Mouse (Mus musculus): ENCODE results near the gene Zfp961.
A peak's percentile ranks its signal among the peaks of the same experiment; 100 is the strongest.
"Not testable (repeated sequence)": the region's sequence is repeated elsewhere in the genome, so short reads cannot be mapped to it uniquely, and the experiment has no call there.

Zfp961 gene

GRCm38 (mm10) chr8:71950482-71951221 is at the start of gene Zfp961:
Gene Zfp961, plus strand, starts transcription at chr8:71951038.
- DNase-seq = peak; percentile 98

GRCm38 (mm10) chr8:71903084-71903483 is 47.8 kb upstream of the Zfp961 start:
- not testable (repeated sequence) for DNase-seq

- DNase-seq = no peak
Measured at GRCm38 (mm10) chr8:71906809-71907208, 44.0 kb upstream of the Zfp961 start.

DNA sequence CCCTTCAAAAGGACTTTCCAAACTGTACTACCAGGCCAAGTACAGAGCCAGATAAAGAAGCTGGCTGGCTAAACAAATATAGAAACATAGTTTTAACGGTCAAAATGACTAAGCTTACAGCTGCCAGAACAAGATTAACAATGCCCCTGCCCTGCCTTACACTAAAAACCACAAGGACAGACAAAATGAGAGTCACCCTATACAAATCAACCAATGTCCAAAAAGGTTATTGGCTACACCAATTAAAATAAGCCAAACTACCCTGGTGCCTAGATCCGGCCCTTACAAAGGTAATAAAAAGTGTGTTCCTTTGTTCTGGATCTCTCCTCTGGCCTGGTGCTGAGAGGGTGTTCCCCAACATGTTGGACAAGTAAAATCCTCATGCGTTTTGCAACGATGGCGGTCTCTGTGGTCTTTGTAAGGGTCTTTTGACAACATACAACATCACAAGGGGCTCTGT is 43.0 kb upstream of the Zfp961 start:
- no peak for DNase-seq

DNA sequence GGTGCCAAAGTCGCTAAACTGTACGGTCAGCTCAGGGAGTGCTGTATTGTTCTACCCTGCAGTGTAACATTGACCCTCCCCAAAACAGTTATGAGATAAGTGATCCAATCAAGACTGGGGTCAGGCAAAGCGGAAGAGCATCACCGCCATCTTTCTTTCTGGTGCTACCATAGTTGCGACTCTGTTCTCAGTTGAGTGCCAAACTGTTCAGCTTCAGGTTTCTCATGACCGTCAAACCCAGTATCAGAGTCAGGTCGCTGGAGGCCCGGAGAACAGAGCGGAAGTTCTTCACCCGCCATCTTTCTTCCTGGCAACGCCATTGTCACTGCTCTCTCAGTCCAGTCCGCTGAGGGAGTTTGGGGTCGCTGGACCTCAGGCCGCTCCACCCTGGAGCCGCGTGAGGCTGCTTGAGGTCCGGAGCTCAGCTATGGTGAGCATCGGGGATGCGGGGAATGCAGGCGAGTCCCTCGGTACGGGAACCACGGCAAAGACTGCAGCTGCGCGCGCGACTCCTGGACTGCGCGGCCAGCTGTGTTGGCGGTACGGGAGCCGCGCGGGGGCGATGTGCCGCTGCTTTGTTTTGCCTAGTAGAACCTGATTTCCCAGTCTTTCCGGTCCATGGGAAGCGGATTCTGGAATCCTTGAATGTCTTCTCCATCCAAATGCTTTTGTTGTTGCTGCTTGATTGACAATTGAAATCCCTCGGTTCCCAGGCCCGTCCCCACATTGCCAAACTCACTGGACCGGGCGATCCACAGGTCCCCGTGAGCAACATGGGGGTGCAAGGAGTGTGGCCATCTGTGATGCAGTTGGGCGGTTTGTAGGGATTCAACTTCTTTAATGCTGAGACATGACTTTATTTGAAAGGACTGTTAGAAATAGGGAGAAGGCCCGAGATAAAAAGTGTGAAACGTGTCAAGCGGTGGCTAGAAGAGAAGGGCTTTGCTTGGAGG is 42.3 kb upstream of the Zfp961 start, which contains the start of the genes Zfp882 and Zfp617:
Gene Zfp882 (plus strand): TSS at position 300 of the 953 bp plus-strand sequence.
Gene Zfp617 (plus strand): TSS at position 327 of the 953 bp plus-strand sequence.
- peak; percentile 88 for DNase-seq

GRCm38 (mm10) chr8:71912286-71912685 is 38.6 kb upstream of the Zfp961 start:
- no peak for DNase-seq

DNA sequence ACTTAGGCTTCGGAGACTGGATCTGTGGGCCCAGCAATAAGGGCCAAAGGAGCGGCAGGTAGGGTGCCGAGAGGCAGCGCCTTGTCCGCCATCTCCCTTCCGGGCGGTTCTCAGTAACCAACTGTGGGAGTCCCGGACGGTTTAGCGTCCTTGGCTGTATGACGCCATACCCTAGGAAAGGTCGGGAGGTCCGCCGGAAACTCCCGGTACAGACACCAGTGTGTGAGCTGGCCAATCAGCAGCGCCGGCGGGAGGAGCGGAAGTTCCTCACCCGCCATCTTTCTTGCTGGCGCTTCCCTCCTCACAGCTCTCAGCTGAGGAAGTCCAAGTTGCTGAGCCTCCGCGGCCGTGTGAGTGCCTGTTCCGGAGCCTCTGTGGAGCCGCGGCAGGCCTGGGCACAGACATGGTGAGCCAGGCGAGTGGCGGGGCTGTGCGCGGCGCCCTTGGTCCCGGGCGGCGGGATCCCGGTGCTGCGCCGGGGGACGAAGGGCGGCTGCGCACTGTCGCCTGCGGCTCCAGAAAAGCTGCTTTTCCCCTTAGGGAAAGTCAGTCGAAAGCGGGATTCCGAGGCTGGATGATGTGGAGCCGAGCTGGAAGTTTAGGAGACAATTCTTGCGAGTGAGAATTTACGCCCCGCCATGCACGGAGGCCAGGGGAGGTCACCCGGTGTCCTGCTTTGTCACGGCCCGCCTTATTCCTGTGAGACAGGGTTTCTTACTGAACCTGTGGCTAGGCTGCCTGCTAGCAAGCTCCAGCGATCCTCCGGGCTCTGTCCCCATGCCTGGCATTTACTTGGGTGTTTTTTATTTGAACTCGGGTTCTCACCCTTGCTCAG is 28.1 kb upstream of the Zfp961 start:
- DNase-seq = peak; percentile 94

GRCm38 (mm10) chr8:71925791-71926190 is 25.0 kb upstream of the Zfp961 start:
- no peak for DNase-seq

DNA sequence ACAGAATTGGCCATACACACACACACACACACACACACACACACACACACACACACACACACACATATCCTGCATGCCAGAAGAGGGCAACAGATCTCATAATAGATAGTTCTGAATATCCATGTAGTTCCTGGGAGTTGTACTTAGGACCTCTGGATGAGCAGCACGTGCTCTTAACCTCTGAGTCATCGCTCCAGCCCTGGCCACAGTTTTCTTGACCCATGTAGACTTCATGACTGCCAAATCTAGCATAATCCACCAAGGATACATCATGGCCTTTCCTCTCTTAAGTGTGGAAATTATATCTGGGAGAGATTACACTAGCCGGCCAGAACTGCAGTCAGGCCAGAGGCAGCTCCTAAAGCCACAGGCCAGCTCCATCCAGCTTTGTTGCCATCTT is 24.3 kb upstream of the Zfp961 start:
- DNase-seq = no peak

DNA sequence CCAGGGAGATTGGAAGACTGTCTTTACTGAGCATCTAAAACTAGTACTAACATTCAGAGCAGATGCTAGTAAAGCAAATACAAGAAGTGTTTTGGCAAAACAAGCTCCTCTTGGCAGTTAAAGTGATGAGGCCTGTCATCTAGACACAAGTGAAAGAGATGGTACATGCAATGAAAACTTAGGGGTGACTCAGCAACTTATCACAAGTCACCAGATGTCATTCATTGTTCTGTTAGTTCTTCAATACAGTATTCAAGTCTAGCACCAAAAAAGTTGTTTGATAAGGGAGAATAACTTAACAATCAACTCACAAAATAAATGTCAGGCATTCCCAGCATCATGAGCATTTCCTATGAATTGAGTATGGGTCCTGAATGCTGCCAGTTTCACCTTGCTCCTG is 23.1 kb upstream of the Zfp961 start:
- no peak for DNase-seq

GRCm38 (mm10) chr8:71938037-71938436 is 12.8 kb upstream of the Zfp961 start:
- DNase-seq = not testable (repeated sequence)

GRCm38 (mm10) chr8:71940293-71941208 is 10.3 kb upstream of the Zfp961 start:
- no peak for DNase-seq

DNA sequence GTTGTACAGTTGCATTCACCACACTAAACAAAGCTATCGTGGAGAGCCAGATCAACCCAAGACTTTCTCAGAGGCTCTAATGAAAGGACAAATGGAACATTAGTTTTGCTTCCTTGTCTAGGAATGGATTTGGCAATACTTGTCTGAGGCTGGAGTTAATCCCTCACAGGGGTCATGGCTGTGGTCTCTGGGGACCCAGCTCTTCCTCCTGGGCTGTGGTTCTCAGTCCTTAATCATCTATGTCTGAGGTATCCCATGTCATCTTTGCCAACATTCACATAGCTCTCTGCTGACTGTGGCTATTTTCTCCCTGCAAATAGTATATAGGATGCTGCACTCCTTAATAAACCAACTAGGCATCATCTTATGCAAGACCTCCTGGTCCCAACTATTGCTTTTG is 9.1 kb upstream of the Zfp961 start:
- no peak for DNase-seq

- DNase-seq = no peak
Measured at GRCm38 (mm10) chr8:71948624-71949023, 2.2 kb upstream of the Zfp961 start.

DNA sequence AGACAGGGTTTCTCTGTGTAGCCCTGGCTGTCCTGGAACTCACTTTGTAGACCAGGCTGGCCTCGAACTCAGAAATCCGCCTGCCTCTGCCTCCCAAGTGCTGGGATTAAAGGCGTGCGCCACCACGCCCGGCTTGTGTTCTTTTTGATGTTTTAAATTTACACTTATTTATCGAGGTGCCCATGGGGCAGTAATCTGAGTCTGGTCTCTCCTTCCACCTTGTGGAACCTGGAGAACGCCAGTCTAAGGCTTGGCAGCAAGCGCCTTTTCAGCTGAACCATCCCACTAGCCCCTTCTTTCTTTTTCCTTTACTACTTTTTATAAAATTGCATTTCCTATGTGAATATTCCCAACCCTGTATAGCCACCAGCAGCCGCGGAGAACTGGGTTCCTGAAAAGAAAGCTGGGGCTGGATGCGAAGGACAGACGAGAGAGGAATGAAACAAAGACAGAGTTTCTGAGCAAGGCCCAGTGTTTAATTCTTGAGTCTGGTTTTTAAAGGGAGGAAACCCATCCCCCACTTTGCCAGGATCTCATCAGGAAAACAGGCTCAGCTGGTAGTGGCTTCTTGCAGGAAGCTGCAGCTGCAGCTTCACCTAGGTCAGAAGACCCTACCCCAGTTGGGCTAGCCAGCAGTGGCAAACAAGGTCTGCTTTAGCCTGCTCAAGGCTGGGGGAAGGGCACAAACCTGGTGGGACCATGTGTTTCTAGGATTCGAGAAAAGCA is 761 bp downstream of the Zfp961 start:
- peak; percentile 25 for DNase-seq

- no peak for DNase-seq
Measured at GRCm38 (mm10) chr8:71952489-71952888, 1.7 kb downstream of the Zfp961 start.

- DNase-seq = not testable (repeated sequence)
Measured at GRCm38 (mm10) chr8:71952961-71953700, 2.3 kb downstream of the Zfp961 start.

GRCm38 (mm10) chr8:71954666-71955065 is 3.8 kb downstream of the Zfp961 start:
- no peak for DNase-seq

GRCm38 (mm10) chr8:71960483-71960882 is 9.6 kb downstream of the Zfp961 start:
- DNase-seq = no peak

DNA sequence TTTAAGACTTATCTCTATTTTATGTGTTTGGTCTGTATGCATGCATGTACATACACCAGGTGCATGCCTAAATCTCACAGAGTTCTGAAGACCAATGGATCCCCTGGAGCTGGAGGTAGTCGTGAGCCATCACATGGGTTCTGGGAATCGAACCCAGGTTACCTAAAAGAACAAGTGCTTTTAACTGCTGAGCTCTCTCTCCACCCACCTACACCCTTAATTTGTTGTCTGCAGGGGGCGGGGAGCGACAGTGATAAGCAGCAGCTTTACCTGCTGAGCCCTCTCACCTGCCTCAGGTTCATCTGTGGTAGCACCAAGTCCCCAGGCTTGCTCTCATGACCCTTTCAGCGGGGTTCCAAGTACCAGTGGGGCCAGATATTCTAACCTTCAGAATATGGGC is 11.0 kb downstream of the Zfp961 start:
- no peak for DNase-seq

Measured in thymus, postnatal 14 days (tissue).